Mouse (Mus musculus) midbrain, embryonic 11.5 days (tissue): ENCODE results near the gene Htr1b. TPM values are rescaled to one million over a fixed set of nuclear protein-coding genes. Genes with fewer than 3 reads are reported as not detected.

ENCODE experiments used
- ATAC-seq: fragments of 200-750 bp; cut with Nextera tagmentation; 2 replicates; pipeline ENCODE4 v1.8.0; 2017; ENCODE audit warnings: moderate TSS enrichment, moderate library complexity; ENCODE audit not compliant: low FRiP score
- DNase-seq: peaks from one replicate; pipeline ENCODE4 v3.0.0; 2015; ENCODE audit warnings: low spot score; ENCODE audit errors: missing footprints
- H3K27ac ChIP-seq: fragments of 300-500 bp; sonication (generic); 2 replicates; pipeline ENCODE4 v1.5.1; 2014; ENCODE audit warnings: low read depth, low read length
- H3K27me3 ChIP-seq: fragments of 300-500 bp; sonication (generic); 2 replicates; pipeline ENCODE4 v1.6.1; 2014; ENCODE audit warnings: mild to moderate bottlenecking, low read length, moderate library complexity, mixed read lengths; ENCODE audit not compliant: control insufficient read depth, insufficient read depth
- H3K36me3 ChIP-seq: fragments of 300-500 bp; sonication (generic); 2 replicates; pipeline ENCODE4 v1.6.1; 2014; ENCODE audit warnings: mild to moderate bottlenecking, low read length, moderate library complexity, mixed read lengths; ENCODE audit not compliant: control insufficient read depth, insufficient read depth
- H3K4me1 ChIP-seq: fragments of 300-500 bp; sonication (generic); 2 replicates; pipeline ENCODE4 v1.6.1; 2014; ENCODE audit warnings: low read length; ENCODE audit not compliant: control insufficient read depth, insufficient read depth
- H3K4me2 ChIP-seq: fragments of 300-500 bp; sonication (generic); 2 replicates; pipeline ENCODE4 v1.6.1; 2014; ENCODE audit warnings: mild to moderate bottlenecking, moderate library complexity
- H3K4me3 ChIP-seq: fragments of 300-500 bp; sonication (generic); 2 replicates; pipeline ENCODE4 v1.5.1; 2014; ENCODE audit warnings: low read depth, low read length
- H3K9ac ChIP-seq: fragments of 300-500 bp; sonication (generic); 2 replicates; pipeline ENCODE4 v1.6.1; 2014; ENCODE audit warnings: low read length
- H3K9me3 ChIP-seq: fragments of 300-500 bp; sonication (generic); 2 replicates; pipeline ENCODE4 v1.6.1; 2016; ENCODE audit warnings: low read length; ENCODE audit not compliant: control insufficient read depth
- WGBS: fragments of 180-500 bp; shearing (Covaris S2); extraction: QIAGEN DNeasy Blood & Tissue Kit; methylation state at CpG from one replicate; pipeline ENCODE4 v1.1.7; 2014; 5-methylcytosine and 5-hydroxymethylcytosine counted together
- polyA plus RNA-seq: library from polyadenylated mRNA; unstranded; fragments of >200 nt; fragmentation: Nextera tagmentation; extraction: Ambion mirVana; gene quantifications from 2 replicates; pipeline ENCODE4 v1.2.1, GENCODE M21; 2014

Htr1b gene
- polyA plus RNA-seq: 0.41 and 0.44 TPM in 2 replicates

GRCm38 (mm10) chr9:81633437-81633973 lies at the start of gene Htr1b:
Gene Htr1b (minus strand): TSS chr9:81633828.
- DNase-seq: peak; percentile 97
- H3K9me3 ChIP-seq: no peaks in the 10 kb centered on the region
- H3K27me3 ChIP-seq: peaks cover 24% of the 10 kb centered on the region
- H3K4me2 ChIP-seq: peak within 1 kb of the TSS; percentile 99
- H3K27ac ChIP-seq: no peak within 1 kb of the TSS
- H3K4me1 ChIP-seq: peaks cover 8% of the 10 kb centered on the region
- peak within 1 kb of the TSS; percentile 62 for H3K9ac ChIP-seq
- ATAC-seq: peak; percentile 81
- no peaks in the 10 kb centered on the region for H3K36me3 ChIP-seq
- peak within 1 kb of the TSS; percentile 64 for H3K4me3 ChIP-seq
- WGBS: 0% methylated on average over 19 of the region's 26 CpGs

- no peaks in the 10 kb centered on the region for H3K9me3 ChIP-seq
- no peaks in the 10 kb centered on the region for H3K36me3 ChIP-seq
- DNase-seq: no peak
- H3K9ac ChIP-seq: no peak overlapping the region
- no peak for ATAC-seq
- WGBS: 91% methylated on average over 1 of the region's 1 CpGs
- no peak overlapping the region for H3K4me2 ChIP-seq
- H3K4me1 ChIP-seq: no peaks in the 10 kb centered on the region
- no peak overlapping the region for H3K27ac ChIP-seq
- H3K4me3 ChIP-seq: no peak overlapping the region
- no peaks in the 10 kb centered on the region for H3K27me3 ChIP-seq
These were observed 43.1 kb upstream of the Htr1b start for GRCm38 (mm10) chr9:81676716-81677115.

DNA sequence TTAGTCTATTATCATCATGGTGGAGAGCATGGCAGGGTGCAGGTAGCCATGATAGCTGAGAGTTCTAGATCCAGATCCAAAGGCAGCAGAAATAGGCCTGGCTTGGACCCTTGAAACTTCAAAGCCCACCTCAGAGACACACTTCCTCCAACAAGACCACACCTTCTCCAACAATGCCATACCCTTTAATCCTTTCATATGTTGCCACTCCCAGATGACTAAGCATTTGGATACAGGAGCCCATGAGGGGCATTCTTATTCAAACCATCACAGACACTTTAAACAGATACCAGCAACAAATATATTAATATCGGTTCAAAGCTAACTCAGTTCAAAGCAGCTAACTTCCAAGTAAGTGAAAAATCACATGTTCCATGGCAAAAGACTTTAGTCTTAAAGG lies 3.9 kb upstream of the Htr1b start:
- H3K36me3 ChIP-seq: no peaks in the 10 kb centered on the region
- no peak overlapping the region for H3K27ac ChIP-seq
- no peaks in the 10 kb centered on the region for H3K9me3 ChIP-seq
- H3K9ac ChIP-seq: no peak overlapping the region
- no peak for ATAC-seq
- peaks cover 6% of the 10 kb centered on the region; the same call in 1 of the 2 replicates for H3K4me1 ChIP-seq
- H3K27me3 ChIP-seq: peaks cover 12% of the 10 kb centered on the region; the same call in 1 of the 2 replicates
- no peak overlapping the region for H3K4me3 ChIP-seq
- H3K4me2 ChIP-seq: no peak overlapping the region
- no peak for DNase-seq
- 93% methylated on average over 1 of the region's 1 CpGs for WGBS

GRCm38 (mm10) chr9:81635109-81635508 lies 1.5 kb upstream of the Htr1b start:
- Histone ChIP-seq H3K4me1 (peaks cover 8% of the 10 kb centered on the region), H3K27ac (no peak overlapping the region), H3K4me2 (no peak overlapping the region), H3K9ac (no peak overlapping the region), H3K9me3 (no peaks in the 10 kb centered on the region), H3K27me3 (peaks cover 24% of the 10 kb centered on the region), H3K36me3 (no peaks in the 10 kb centered on the region), H3K4me3 (no peak overlapping the region)
- no peak for ATAC-seq
- WGBS: 14% methylated on average over 8 of the region's 8 CpGs
- peak; percentile 86 for DNase-seq

GRCm38 (mm10) chr9:81634163-81634562 lies 535 bp upstream of the Htr1b start:
- H3K27me3 ChIP-seq: peaks cover 24% of the 10 kb centered on the region
- DNase-seq (peak; percentile 89), ATAC-seq (no peak)
- H3K9ac ChIP-seq: no peak overlapping the region
- no peaks in the 10 kb centered on the region for H3K9me3 ChIP-seq
- WGBS: 1% methylated on average over 10 of the region's 10 CpGs
- H3K4me3 ChIP-seq: peak overlapping the region; percentile 64
- H3K27ac ChIP-seq: no peak overlapping the region
- H3K4me2 ChIP-seq: peak overlapping the region; percentile 99
- no peaks in the 10 kb centered on the region for H3K36me3 ChIP-seq
- peaks cover 8% of the 10 kb centered on the region for H3K4me1 ChIP-seq

- peak overlapping the region; percentile 64 for H3K4me3 ChIP-seq
- H3K36me3 ChIP-seq: no peaks in the 10 kb centered on the region
- H3K27ac ChIP-seq: no peak overlapping the region
- peak overlapping the region; percentile 62 for H3K9ac ChIP-seq
- no peaks in the 10 kb centered on the region for H3K9me3 ChIP-seq
- H3K27me3 ChIP-seq: peaks cover 24% of the 10 kb centered on the region
- peaks cover 8% of the 10 kb centered on the region for H3K4me1 ChIP-seq
- DNase-seq (peak; percentile 98), ATAC-seq (peak; percentile 76)
- WGBS: under 1% methylated on average over 47 of the region's 47 CpGs
- H3K4me2 ChIP-seq: peak overlapping the region; percentile 99
These were observed 742 bp downstream of the Htr1b start for GRCm38 (mm10) chr9:81632736-81633436.

GRCm38 (mm10) chr9:81632191-81632735 lies 1.4 kb downstream of the Htr1b start:
- peak overlapping the region; percentile 99 for H3K4me2 ChIP-seq
- H3K36me3 ChIP-seq: no peaks in the 10 kb centered on the region
- WGBS: 0% methylated on average over 31 of the region's 31 CpGs
- H3K27ac ChIP-seq: no peak overlapping the region
- H3K9me3 ChIP-seq: no peaks in the 10 kb centered on the region
- DNase-seq (peak; percentile 94), ATAC-seq (peak; percentile 20)
- H3K4me3 ChIP-seq: peak overlapping the region; percentile 64
- peak overlapping the region; percentile 62 for H3K9ac ChIP-seq
- H3K4me1 ChIP-seq: peaks cover 8% of the 10 kb centered on the region
- H3K27me3 ChIP-seq: peaks cover 24% of the 10 kb centered on the region

DNA sequence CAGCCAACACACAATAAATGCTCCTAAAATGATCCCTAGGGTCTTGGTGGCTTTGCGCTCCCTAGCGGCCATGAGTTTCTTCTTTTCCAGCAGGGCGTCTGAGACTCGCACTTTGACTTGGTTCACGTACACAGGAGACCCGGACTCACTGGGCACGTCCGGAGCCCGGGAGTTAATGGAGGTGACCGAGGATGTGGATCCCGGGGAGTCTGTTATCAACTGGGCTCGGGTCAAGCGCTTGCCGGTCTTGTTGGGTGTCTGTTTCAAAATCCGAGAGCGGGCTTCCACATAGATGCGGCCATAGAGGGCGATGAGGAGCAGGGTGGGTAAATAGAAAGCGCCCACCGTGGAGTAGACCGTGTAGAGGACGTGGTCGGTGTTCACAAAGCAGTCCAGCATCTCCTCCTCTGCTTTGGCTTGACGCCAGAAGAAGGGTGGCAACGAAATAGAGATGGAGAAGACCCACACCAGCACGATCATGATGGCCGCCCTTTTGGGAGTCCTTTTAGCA lies 2.0 kb downstream of the Htr1b start:
- 4% methylated on average over 27 of the region's 27 CpGs for WGBS
- H3K4me2 ChIP-seq: peak overlapping the region; percentile 99
- no peak for ATAC-seq
- H3K9me3 ChIP-seq: no peaks in the 10 kb centered on the region
- H3K36me3 ChIP-seq: no peaks in the 10 kb centered on the region
- H3K27me3 ChIP-seq: peaks cover 24% of the 10 kb centered on the region
- peak overlapping the region; percentile 64 for H3K4me3 ChIP-seq
- H3K27ac ChIP-seq: no peak overlapping the region
- no peak overlapping the region for H3K9ac ChIP-seq
- DNase-seq: peak; percentile 92
- peaks cover 8% of the 10 kb centered on the region for H3K4me1 ChIP-seq
